Comparison of ENCODE assay signal across 11 mouse cellular contexts in the genomic region with DNA sequence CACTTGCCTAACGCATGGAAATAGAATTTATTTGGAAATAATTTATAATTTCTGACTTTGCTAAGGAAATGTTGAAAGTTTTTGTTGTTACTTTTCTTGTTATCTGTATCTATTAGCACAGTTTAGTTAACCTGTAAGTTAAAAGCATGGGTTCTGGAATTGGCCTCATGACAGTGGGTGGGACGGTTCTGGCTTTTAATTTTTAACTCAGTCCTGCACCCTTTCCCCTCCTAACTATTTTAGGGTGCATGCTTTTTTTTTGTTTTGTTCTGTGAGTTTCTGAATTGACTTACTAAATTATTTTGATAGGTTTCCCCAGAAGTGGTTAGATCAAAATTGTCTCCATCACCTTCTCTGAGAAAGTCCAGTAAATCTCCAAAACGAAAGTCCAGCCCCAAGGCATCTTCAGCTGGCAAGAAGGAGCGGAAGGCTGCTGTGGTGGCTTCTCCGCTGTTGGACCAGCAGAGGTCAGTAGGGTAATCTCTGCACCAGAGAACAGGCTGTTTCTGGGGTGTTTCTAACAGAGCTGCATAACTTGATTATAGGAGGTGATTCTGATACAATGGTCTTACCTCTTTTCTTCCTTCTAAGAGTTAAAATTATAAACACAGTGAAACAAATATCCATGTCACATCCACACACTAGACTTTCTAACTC. TPM values are rescaled to one million over a fixed set of nuclear protein-coding genes. Genes with fewer than 3 reads are reported as not detected.
DNase-seq lines count a peak whose midpoint lies in the region; ATAC-seq and TF ChIP-seq lines count a peak whose summit lies in the region.
"Had no signal": no experiment of that assay in that cellular context is flagged by ENCODE, and none has a peak within 500 bp of the region (broad histone marks: within the 10 kb centered on the region; RNA-seq: fewer than 3 reads in every experiment).

No protein-coding gene starts in this region.

- H3K9ac ChIP-seq in liver, adult 2 months (ENCODE audit: low read depth, low read length), result no peak overlapping the region
- H3K9ac ChIP-seq in liver, embryonic 11.5 days (ENCODE audit: low read depth, low read length), result no peak overlapping the region
- H3K9ac ChIP-seq: embryonic facial prominence, embryonic 15.5 days had no signal

- 56% methylated on average over 5 of the region's 5 CpGs for WGBS in cerebellum, adult 2 months
- WGBS in liver, adult 2 months, result 48% methylated on average over 5 of the region's 5 CpGs
- 75% methylated on average over 5 of the region's 5 CpGs for WGBS in liver, embryonic 11.5 days
- 65% methylated on average over 5 of the region's 5 CpGs for WGBS in embryonic facial prominence, embryonic 10.5 days

- no peaks in the 10 kb centered on the region for H3K79me2 ChIP-seq in liver, adult 2 months (ENCODE audit: control insufficient read depth, insufficient read depth, low read length)

- peaks cover 13% of the 10 kb centered on the region for H3K36me3 ChIP-seq in liver, adult 2 months (ENCODE audit: control insufficient read depth, insufficient read depth, low read length)
- no peaks in the 10 kb centered on the region for H3K36me3 ChIP-seq in liver, embryonic 11.5 days (ENCODE audit: control insufficient read depth, insufficient read depth, low read length)
- peaks cover 6% of the 10 kb centered on the region; the same call in 1 of the 2 replicates for H3K36me3 ChIP-seq in embryonic facial prominence, embryonic 10.5 days (replicated peaks)
- H3K36me3 ChIP-seq: heart, embryonic 10.5 days had no signal

- no peaks in the 10 kb centered on the region for H3K4me1 ChIP-seq in cerebellum, adult 2 months (ENCODE audit: control insufficient read depth, insufficient read depth, low read length)
- no peaks in the 10 kb centered on the region for H3K4me1 ChIP-seq in liver, adult 2 months (ENCODE audit: control insufficient read depth, insufficient read depth, low read length)
- no peaks in the 10 kb centered on the region for H3K4me1 ChIP-seq in liver, embryonic 11.5 days (replicated peaks; ENCODE audit: control insufficient read depth, insufficient read depth, low read length)
- no peaks in the 10 kb centered on the region for H3K4me1 ChIP-seq in embryonic facial prominence, embryonic 10.5 days
- H3K4me1 ChIP-seq: embryonic facial prominence, embryonic 15.5 days; heart, embryonic 10.5 days had no signal

- H3K27ac ChIP-seq in cerebellum, adult 2 months (ENCODE audit: insufficient read depth, low read length), result no peak overlapping the region
- H3K27ac ChIP-seq in liver, adult 2 months (replicated peaks; ENCODE audit: insufficient read depth, low read depth, low read length), result no peak overlapping the region
- H3K27ac ChIP-seq in liver, embryonic 11.5 days (ENCODE audit: low read depth, low read length), result no peak overlapping the region
- H3K27ac ChIP-seq in embryonic facial prominence, embryonic 10.5 days (replicated peaks), result no peak overlapping the region
- H3K27ac ChIP-seq: embryonic facial prominence, embryonic 15.5 days; heart, embryonic 10.5 days had no signal

- H3K9me3 ChIP-seq in liver, embryonic 11.5 days (ENCODE audit: control insufficient read depth, low read length), result no peaks in the 10 kb centered on the region
- no peaks in the 10 kb centered on the region for H3K9me3 ChIP-seq in embryonic facial prominence, embryonic 10.5 days
- H3K9me3 ChIP-seq: embryonic facial prominence, embryonic 15.5 days; heart, embryonic 10.5 days had no signal

- TF ChIP-seq POLR2A in cerebellum, adult 2 months (IDR thresholded peaks at IDR 0.05; ENCODE audit: borderline replicate concordance, insufficient read depth, low read length), result no peak
- no peak for TF ChIP-seq POLR2A in liver, adult 2 months (IDR thresholded peaks at IDR 0.05; ENCODE audit: extremely low read depth, insufficient read depth, low read length)

- H3K27me3 ChIP-seq in cerebellum, adult 2 months (ENCODE audit: control insufficient read depth, insufficient read depth, low read length), result no peaks in the 10 kb centered on the region
- no peaks in the 10 kb centered on the region for H3K27me3 ChIP-seq in liver, adult 2 months (ENCODE audit: control insufficient read depth, insufficient read depth, low read length)
- no peaks in the 10 kb centered on the region for H3K27me3 ChIP-seq in liver, embryonic 11.5 days (replicated peaks; ENCODE audit: control insufficient read depth, insufficient read depth, low read length)
- H3K27me3 ChIP-seq in embryonic facial prominence, embryonic 10.5 days (replicated peaks; ENCODE audit: low read depth, poor library complexity, severe bottlenecking), result no peaks in the 10 kb centered on the region
- H3K27me3 ChIP-seq: embryonic facial prominence, embryonic 15.5 days had no signal

- peak in 1 of 2 experiments; percentile 24 for DNase-seq in cerebellum, adult 2 months
- DNase-seq in cerebellum, adult 11 months, result no peak
- peak; percentile 58 for DNase-seq in liver, adult 2 months (ENCODE audit: extremely low read depth, low read depth, low spot score)
- no peak for DNase-seq in liver, embryonic 11.5 days (ENCODE audit: low spot score)
- DNase-seq in embryonic facial prominence, embryonic 10.5 days (ENCODE audit: low spot score), result peak; percentile 19
- peak; percentile 2 for DNase-seq in retina, adult 2 months (ENCODE audit: low read depth, low spot score)
- DNase-seq in natural killer cell, adult 2 months (ENCODE audit: low spot score in 2 of 2), result no peak
- DNase-seq in ovary, postnatal 14 days (ENCODE audit: low spot score), result no peak
- DNase-seq: thymus, postnatal 25 days had no signal

- ATAC-seq in liver, embryonic 11.5 days (replicated peaks; ENCODE audit: low FRiP score), result no peak

- H3K4me2 ChIP-seq in liver, embryonic 11.5 days, result no peak overlapping the region
- H3K4me2 ChIP-seq: embryonic facial prominence, embryonic 15.5 days had no signal

- TF ChIP-seq CTCF in cerebellum, adult 2 months (IDR thresholded peaks at IDR 0.05; ENCODE audit: borderline replicate concordance, insufficient read depth, low read depth, low read length), result peak; percentile 37; the same call in 1 of the 2 replicates
- peak; percentile 45 for TF ChIP-seq CTCF in liver, adult 2 months (IDR thresholded peaks at IDR 0.05; ENCODE audit: low read depth, low read length)

- H3K4me3 ChIP-seq in cerebellum, adult 2 months (replicated peaks; ENCODE audit: insufficient read depth, low read depth, low read length), result no peak overlapping the region
- no peak overlapping the region for H3K4me3 ChIP-seq in liver, adult 2 months (ENCODE audit: insufficient read depth, low read depth, low read length)
- H3K4me3 ChIP-seq in liver, embryonic 11.5 days (ENCODE audit: low read depth, low read length), result no peak overlapping the region
- H3K4me3 ChIP-seq in embryonic facial prominence, embryonic 10.5 days, result no peak overlapping the region
- H3K4me3 ChIP-seq: embryonic facial prominence, embryonic 15.5 days; heart, embryonic 10.5 days had no signal

RNA-seq across cellular contexts. Expression of a gene that starts 25.3 kb away (rescaled TPM):
- polyA plus RNA-seq in cerebellum, adult 2 months (2012; rRNA removed), result 27.2 and 27.5 TPM in 2 replicates
- 9.0 and 13.5 TPM in 2 replicates for total RNA-seq in liver, adult 2 months (2014; rRNA removed)
- 3.3 and 6.1 TPM in 2 replicates for polyA plus RNA-seq in liver, adult 2 months (2012; rRNA removed)
- 18.6 and 20.8 TPM in 2 replicates for polyA plus RNA-seq in liver, embryonic 11.5 days (2014; fragmentation: Nextera tagmentation; extraction: Ambion mirVana)
- 37.1 and 40.9 TPM in 2 replicates for polyA plus RNA-seq in embryonic facial prominence, embryonic 10.5 days (2016; fragmentation: Nextera tagmentation; extraction: Ambion mirVana)

Comparison
In these comparisons a context has a peak if more than half of its experiments do, and no peak if none do; other contexts are left out.
1. DNase-seq: peak in liver, adult 2 months (single experiment), embryonic facial prominence, embryonic 10.5 days (single experiment) and retina, adult 2 months (single experiment); none in cerebellum, adult 11 months (single experiment), liver, embryonic 11.5 days (single experiment), natural killer cell, adult 2 months (0 of 2) and ovary, postnatal 14 days (single experiment).